Mouse (Mus musculus) MEL (cell line): ENCODE results near the gene Tcea2.

Experiments used
- CTCF ChIP-seq, 3 experiments: IDR thresholded peaks in 2 of 3; conservative IDR thresholded peaks in 1 of 3; 2 replicates each; pipeline ENCODE4 v1.5.1; 2011 to 2012; ENCODE audit warnings: low read length in 3 of 3, low read depth in 2 of 3, mild to moderate bottlenecking in 2 of 3, improper control_type of control experiment in 1 of 3, inconsistent platforms in 1 of 3, mixed read lengths in 1 of 3, moderate library complexity in 1 of 3; ENCODE audit not compliant: control insufficient read depth in 1 of 3, insufficient read depth in 1 of 3, poor library complexity in 1 of 3, severe bottlenecking in 1 of 3
- GATA1 ChIP-seq: IDR thresholded peaks from 2 replicates; pipeline ENCODE4 v1.6.1; 2011; ENCODE audit warnings: low read depth, low read length, improper control_type of control experiment

GRCm38 (mm10) chr2:181663298-181663630, 16.8 kb upstream of the Tcea2 start:
- TF ChIP-seq CTCF (IDR thresholded peaks at IDR 0.05 in 2 of 3, conservative IDR thresholded peaks at IDR 0.05 in 1 of 3; ENCODE audit: control insufficient read depth in 1 of 3, insufficient read depth in 1 of 3, low read depth in 2 of 3, low read length in 3 of 3, poor library complexity in 1 of 3, severe bottlenecking in 1 of 3) (no peak), GATA1 (no peak)
